Mouse (Mus musculus) cerebellum, adult 9-10 months (tissue): Measurements from ENCODE around the gene Cnbp.

ENCODE experiments used
- DNase-seq: peaks from one replicate; pipeline ENCODE4 v3.0.0; 2022

Cnbp gene

DNA sequence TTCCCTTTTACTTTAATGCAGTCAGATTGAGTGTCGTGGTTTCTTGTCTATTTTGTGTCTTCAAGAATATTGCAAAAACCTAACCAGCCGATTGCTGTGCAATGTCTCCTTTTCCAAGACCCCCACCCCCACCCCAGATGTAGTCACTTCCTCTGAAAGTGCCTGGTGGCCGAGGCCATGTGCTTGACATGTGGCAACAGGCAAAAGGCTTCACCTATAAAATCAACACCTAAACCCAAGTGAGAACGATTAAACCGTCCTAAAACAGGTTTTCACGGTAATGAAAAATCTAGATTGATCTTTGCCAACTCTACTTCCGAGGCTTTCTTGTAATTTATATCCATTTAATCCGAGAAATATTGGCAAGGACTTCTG is 1.1 kb downstream of the Cnbp start:
- no peak for DNase-seq

DNA sequence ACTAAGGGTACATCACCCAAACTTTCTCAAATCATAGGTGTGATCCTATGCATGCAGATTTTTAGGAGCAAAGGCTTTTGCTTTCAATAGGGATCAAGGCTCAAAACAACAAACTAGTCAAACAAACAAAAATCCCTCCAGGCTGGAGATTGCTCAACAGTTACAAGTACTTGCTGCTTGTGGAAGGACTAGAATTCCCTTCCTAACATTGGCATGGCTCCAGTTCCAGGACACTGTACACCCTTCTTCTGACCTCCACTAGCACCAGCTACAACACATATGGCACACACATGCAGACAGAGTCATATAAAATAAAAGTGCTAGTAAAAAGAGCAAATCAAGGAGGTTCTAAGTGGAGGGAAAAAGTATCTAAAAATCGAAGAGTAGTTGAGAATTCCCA is 4.1 kb downstream of the Cnbp start:
- peak; percentile 39 for DNase-seq

DNA sequence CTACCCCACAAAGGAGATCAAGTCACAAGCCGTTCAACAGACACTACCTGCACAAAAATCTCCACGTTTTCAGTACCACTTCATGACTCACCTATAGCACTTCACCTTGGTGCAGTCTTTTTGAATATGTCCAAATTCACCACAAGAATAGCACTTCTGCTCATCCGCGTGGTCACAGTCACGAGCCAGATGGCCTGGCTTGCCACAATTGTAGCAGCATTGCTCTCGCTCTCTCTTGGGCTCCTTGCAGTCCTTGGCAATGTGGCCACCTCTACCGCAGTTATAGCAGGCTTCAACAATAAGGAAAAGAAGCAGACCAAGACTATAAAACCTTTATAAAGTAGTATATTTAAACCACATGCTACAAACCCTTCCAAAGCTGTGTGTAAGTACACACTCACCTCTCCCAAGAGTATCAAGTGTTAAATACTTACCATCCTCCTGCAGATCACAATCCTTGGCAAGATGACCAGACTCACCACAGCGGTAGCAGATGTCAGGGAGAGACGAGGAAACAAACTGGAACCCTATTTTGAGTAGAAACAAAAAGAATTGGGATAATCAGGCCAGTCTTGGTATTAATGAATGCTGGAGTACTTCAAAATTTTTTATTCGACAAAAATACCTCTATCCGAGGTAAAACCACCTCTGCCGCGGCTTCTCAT is 5.7 kb downstream of the Cnbp start:
- DNase-seq, result peak; percentile 82

DNA sequence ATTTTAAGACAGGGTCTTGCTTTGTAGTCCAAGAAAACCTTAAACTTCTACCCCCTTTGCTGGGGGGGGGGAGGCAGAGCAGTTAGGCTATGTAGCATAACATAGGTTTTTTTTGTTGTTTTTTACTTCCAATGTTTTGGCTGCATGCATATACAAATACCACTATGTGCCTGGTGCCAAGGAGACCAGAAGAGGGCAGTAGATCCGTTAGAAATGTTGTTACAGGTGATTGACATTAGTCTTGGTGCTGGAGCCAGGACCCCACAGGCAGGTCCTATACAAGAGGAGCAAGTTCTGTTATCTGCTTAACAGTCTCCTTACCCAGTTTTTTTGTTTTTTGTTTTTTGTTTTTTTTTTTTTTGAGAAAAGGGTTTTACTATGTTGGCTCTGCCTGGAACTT is 8.7 kb downstream of the Cnbp start:
- peak; percentile 36 for DNase-seq

DNA sequence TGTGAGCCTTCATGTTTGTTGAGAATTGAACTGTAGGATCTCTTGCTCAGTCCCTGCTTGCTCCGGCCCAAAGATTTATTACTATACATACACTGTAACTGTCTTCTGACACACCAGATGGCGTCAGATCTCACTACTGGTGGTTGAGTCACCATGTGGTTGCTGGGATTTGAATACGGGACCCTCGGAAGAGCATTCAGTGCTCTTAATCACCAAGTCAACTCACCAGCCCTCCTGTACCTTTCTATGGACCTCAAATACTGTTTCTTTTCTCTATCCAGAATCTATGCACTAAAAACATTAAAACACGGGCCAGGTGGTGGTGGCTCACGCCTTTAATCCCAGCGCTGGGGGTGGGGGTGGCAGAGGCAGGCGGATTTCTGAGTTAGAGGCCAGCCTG is 9.3 kb downstream of the Cnbp start:
- DNase-seq, result peak; percentile 16

DNA sequence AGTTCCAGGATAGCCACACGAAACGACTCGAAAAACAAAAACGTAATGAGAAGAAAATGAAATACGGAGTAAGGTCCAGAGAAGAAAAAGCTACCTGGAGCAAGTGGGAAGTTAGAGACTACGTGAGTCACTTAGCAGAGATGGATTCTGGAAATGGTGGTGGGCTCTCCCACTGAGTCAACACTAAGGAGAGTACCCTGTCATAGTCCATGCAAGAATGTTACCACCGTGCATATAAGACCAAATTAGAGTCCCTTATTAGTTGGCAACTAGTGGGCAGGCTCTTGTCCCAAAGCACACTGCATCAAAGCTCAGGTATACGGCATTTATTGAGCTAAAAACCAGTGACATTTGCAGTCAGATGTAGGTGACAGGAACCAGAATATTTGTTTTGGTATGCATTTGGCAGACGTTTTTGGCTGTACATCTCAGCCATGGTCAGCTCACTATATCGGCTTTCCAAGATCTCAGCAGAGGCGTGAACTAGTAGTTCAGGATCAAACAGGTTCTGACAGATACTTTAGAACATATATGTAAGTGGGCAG is 11.0 kb downstream of the Cnbp start:
- peak; percentile 23 for DNase-seq

DNA sequence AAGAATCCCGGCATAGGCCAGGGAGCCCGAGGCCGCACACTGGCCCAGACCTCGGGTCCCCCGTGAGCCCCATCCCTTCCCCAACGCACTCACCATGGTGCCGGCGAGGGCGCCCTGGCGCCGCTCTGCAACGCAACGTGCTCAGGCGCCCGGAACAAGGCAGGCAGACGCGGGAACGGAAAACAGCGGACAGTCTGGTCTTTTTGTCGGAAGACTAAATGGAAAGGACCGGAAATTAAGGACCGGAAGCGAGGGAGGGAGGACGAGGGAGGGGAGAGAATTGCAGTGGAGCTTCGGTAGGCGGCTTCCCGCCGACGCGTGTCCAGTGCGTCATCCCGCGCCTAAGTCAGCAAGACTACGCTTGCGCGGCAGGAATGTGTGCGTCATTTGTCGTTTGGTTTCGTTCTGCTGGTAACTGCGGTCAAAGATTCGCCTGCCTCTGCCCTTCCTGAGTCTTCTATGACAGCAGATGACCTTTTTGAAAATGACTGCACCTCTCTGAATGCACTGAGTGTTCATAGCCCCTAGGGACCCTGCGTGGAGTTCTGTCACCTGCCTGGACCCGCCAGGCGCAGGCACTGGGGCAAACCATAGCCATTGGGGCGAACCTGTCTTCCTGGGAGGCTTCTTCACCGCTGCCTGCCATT is 12.2 kb downstream of the Cnbp start, which contains the start of gene Isy1:
TSS of gene Isy1 (minus strand) at position 248 of the 647 bp plus-strand sequence.
- DNase-seq, result peak; percentile 96

DNA sequence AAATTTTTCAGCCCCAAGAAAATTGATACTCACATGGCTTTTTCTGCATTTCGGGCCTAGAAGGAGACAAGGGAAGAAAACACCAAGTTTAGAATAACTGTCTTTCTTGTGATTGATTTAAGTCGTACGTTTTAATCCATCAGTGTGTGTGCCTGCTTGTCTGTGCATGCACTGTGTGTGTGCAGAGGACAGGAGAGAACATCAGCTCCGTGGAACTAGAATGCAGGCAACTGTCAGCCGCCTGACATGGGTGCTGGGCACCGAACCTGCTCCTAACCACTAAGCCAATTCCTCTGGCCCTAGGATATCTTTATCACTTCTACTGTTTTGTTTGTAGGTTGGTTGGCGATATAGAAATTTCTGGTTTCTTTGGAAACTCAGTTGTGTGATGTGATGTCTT is 15.2 kb downstream of the Cnbp start, which contains the start of gene Gm45140:
TSS of gene Gm45140 (minus strand) at position 101 of the 400 bp plus-strand sequence.
- DNase-seq, result no peak

DNA sequence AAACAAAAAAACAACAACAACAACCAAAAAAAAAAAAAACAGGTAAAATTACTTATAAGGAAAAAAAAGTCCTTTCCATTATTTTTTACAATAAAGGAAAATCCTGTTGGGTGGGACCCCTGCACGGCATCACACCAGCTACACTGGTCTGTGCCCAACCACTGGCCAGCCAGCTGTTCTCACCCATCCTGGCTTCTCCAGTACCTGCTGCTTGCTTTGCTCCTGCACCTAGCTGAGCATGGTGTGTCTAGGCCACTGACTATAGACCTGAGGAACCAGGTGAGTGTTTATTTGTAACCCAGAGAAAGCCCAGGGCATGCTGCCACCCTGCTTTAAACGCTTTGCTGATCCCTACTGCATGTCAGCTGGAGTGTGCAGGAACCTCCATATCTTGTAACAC is 30.5 kb downstream of the Cnbp start:
- DNase-seq, result no peak

DNA sequence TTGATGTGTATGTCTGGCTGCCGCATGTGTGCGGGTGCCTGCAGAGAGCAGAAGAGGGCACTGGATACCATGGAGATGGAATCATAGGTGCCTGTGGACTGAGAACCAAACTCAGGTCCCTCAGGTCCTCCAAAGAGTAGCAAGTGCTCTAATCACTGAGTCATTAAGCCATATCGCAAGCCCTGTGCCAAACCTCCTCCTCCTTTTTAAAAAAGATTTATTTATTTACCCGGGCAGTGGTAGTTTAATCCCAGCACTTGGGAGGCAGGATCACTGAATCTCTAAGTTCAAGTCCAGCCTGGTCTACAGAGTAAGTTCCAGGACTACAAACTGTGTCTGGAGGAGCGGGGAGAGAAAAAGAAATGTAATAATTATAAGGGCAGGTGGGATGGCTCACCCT is 36.4 kb downstream of the Cnbp start:
- DNase-seq, result no peak

DNA sequence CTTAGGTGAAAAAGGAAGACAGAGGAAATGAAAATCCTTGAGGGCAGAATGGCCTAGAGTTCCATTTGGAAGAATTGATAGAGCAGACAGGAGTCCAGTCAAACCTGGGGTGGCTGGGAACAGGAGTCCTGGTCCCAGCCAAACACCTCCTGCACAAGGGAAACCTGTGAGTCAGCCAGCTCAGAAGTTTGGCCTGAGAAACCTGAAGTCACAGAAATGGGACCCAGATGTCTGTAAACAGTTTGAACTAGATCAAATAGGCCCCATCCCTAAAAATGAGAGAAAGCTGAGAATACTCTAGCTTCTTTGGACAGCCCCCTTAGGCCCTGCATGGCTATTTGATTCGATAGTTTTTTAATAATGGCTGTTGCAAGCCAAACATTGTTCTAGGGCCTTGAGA is 38.2 kb downstream of the Cnbp start:
- DNase-seq, result no peak

DNA sequence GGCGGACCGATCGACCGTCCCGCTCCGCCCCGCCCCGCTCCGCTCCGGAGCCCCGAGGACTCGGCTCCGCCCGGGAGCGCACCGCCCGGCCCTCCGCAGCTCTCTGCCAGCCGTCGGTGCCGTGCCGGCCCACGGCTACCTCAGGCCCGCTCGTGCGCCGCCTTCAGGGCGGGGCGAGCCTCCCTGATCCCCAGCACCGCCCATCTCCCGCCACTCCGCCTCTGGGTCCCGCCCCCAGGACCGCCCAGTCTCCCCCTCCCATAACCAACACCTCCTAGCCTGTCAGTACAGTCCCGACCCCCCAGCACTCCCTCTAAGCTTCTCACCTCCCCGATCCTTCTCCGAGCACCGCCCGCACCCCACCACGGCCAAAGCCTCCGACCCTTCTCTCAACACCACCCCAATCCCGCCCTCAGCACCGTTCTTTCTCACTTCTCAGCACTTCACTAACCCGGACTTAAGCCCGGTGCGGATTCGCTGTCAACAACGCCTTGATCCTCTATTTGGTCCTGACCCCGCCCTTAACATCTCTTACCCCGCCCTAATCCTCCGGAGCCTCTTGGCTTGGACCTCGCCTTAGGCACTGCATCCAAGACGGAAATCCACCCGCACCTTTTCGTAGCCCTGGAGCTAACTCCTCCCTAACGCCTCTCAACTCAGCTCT is 39.1 kb downstream of the Cnbp start, which contains the start of gene Rab43:
TSS of gene Rab43 (minus strand) at position 490 of the 664 bp plus-strand sequence.
- peak; percentile 90 for DNase-seq

DNA sequence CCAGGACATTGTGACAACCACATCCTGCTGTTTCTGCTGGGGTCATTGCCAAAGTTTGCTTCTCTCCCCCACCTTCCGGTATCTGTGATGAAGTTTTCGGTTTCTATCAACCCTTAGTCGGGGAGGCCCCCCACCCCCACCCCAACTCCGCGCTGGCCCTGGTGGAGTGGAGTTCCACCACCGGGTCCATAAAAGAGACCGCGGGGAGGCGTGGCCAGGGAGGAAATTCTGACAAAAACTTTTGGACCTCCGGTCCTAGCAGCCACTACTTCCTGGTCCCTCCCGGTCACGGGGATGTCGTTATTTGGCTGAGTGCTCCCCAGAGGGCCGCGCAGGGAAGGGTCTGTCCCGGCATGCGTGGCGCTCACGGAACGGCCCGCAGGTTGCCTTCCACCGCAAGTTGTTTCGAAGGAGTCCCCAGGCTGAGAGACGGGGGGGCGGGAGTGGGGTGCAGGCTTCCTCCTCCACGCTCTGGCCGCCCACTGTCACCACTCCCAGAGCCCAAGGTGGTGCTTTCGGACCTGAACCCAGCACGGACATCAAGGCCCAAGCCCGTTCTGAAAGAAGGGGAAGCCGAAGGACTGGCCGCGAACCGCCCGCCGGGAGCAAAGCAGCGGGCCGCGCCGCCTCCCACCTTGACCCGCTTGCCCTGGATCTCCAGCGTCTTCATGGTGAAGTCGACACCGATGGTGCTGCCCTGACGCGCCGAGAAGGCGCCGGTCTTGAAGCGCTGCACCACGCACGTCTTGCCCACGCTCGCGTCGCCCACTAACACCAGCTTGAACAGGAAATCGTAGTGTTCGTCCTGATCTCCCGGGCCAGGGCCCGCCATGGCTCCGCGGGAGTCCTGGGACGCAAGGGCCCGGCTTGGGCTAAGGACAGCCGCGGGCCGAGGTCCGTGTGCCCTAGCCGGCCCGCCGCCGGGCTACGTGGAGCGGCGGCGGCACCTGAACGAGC is 39.9 kb downstream of the Cnbp start:
- DNase-seq, result peak; percentile 51

DNA sequence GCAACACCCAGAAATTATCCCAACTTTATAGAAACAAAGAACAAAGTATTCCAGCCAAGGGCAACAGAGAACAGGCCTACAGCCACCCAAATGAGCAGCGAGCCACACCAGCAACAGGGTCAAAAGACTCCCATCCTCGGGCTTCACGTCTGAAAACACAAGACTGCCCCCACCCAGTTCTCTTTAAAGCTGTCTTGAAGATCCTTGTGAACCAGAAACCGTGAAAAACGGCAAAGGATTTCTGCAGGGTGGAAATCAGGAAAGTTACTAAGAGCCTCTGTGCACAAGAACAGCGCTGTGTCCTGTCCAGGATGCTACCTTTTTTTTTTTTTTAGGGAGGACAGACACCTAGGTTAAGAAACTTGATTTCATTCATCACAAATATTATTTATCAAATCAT is 40.6 kb downstream of the Cnbp start:
- DNase-seq, result no peak

DNA sequence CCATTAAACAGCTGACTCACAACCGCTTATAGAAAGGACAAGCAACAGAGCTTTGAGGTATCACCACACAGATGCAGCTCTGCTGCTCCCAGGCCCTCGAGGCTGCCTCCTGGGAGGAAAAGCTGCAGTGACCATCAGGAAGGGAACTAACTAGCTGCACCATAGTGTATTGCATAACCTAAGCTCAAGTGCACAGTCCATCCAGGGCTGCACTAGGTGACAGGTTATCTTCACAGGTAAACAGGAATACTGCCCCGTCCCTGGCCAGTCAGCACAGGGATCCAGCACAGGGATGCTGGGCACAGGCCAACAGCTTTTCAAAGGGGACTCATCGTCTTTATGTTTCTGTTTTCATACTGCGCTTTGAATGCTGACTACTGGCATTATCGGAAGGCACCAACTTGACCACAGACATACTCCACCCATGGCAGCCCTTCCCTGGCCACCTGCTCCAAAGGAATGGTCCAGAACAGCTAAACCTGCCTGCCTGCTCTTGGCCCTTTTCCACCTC is 41.2 kb downstream of the Cnbp start:
- DNase-seq, result peak; percentile 60

DNA sequence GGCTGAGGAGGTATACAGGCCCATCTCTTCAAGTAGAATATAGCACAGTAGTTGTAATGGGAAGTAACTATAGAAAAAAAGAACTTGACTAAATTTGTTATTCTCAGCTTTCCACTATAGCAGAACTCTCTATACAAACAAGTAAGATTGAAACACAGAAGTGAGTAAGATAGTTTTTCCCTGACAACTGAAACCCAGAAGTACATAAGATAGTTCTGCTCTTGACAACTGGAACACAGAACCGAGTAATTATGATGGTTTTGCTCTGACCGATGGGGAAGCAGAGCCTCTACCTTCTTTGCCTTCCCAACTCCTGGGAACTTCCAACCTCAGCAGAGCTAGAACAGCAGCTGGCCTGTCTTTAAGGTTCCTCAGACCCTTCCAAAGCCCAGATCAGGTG is 41.8 kb downstream of the Cnbp start:
- no peak for DNase-seq

DNA sequence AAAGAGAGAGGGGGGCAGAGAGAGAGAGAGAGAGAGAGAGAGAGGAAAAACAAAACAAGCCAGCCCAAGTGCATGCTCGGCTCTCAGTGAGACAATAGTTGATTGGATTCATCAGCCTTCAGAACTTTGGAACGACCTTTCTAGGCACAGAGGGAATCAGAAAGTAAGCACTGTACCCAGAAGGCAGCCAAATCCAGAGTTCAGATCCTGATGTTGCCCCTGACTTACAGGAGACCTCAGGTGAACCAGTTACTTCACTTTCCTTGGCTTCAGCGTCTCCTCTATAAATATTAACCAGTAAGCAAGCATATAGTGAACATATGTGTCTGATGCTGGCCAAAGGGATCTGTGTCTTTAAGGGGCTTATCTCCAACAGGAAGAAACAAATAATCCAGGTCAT is 42.4 kb downstream of the Cnbp start:
- DNase-seq, result no peak

DNA sequence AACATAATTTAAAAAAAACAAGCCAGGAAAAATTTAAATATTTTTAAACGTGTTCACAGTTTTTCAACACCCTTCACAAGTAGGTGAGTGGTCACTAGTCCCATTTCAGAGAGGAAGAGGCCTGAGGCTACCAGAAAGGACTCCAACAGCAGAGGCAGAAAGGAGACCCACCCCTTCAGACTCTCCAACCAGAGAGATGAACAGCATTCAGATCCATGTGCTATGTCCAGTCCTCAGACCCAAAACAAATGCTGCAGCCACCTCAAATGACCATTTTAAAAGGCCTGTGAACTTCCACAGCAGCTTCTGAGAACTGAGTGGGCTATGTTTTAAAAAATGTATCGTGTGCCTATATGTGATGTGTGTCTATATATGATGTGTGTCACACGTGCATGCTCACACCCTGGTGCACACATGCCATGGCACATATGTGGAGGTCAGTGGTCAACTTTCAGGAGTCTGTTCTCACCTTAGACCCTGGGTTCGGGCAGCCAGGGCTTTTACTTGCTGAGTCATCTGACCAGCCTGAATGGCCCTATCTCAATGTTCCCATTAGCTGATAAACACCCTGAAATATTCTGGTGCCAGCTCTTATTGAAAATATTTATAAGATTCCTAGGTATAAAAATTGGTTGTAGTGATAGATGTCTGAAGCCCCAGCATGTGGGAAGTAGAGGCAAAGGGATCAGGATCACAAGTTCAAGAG is 43.0 kb downstream of the Cnbp start:
- no peak for DNase-seq

DNA sequence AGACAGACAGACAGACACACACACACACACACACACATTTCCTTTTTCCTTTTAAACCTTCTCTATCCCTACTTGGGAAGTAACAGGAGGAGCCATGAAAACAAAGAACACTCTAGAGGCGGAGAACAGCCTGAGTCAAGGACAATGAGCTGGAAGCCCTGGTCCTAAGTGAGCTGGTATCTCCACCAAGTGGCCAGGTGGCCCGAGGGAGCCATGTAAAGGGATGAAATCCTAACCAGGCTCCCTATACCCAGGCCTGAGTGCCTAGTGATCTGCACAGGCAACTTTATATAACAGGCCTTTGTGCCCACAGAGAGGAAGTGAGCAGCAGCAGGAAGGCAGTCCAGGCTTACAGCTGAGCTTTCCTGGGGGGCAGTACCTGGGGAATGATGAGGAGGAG is 44.0 kb downstream of the Cnbp start:
- DNase-seq, result no peak

DNA sequence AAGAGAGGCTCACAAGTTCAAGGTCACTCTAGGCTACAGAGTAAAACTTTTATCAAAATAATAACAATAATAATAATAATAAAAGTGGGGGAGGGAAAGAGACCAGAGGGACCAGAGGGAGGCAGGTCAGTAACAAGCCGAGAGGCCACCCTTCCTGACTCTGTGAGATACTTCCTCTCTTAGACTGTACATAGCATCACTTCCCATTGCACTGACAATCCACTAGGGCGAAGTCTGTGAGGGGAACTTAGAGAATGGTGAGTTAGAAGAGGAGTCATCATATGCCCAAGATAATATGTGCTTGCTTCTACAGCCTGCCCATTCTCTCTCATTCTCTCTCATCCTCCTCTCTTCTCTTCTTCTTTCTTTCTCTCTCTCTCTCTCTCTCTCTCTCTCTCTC is 44.9 kb downstream of the Cnbp start:
- DNase-seq, result no peak

DNA sequence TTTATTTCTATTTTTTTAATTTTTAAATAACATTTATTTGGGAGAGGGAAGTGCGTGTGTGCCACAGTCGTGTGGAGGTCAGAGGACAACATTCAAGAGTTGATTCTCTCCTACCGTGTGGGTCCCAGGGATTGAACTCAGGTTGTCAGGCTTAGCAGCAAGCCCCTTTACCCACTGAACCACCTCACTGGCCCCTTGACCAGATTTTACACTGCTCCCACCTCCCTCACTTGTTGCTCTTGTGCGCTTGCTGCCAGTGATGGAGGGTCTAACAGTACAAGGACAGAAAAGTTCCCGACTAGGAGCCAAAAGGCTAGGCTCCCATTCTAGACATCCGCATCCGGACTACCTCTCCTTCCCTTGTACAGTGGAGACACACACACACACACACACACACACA is 45.5 kb downstream of the Cnbp start:
- DNase-seq, result no peak

DNA sequence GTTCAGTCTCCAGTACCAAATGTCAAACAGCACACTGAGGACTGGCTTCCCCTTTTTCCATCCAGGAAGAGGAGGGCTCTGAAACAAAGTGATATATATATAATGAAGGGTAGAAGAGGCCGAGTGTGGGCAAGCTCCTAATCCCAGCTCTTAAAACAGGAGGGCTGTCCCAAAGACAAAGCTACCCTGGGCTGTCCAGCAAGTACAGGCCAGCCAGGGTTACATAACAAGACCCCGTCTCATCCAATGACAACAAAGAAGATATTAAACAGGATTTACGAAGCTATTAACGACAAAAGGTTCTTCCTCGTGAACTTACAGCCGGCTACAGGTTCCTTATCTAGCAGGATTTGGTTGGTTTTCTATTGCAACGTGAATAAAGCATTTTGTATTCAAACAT is 46.0 kb downstream of the Cnbp start:
- no peak for DNase-seq
